Mouse (Mus musculus) left cerebral cortex, postnatal 10 days (tissue): ENCODE data around the gene Gm45717. TPM values are rescaled to one million over a fixed set of nuclear protein-coding genes. Genes with fewer than 3 reads are reported as not detected.

Source experiments
- DNase-seq, 2 experiments: peaks; one replicate each; pipeline ENCODE4 v3.0.0; 2021 to 2022; ENCODE audit warnings: low spot score in 2 of 2, mixed read lengths in 1 of 2; ENCODE audit errors: extremely low spot score in 1 of 2
- intact Hi-C: fragments of 180-260 bp; cut with DNase I; formaldehyde crosslinking; loops from one replicate; pipeline ENCODE4 v1.15.1; 2025
- total RNA-seq, 2 experiments: library from RNA; stranded (reverse); gene quantifications; 2 replicates each; pipeline ENCODE4 v1.2.3; 2021

Gene Gm45717
- total RNA-seq, 2 experiments from 2014 or later: not detected

DNA sequence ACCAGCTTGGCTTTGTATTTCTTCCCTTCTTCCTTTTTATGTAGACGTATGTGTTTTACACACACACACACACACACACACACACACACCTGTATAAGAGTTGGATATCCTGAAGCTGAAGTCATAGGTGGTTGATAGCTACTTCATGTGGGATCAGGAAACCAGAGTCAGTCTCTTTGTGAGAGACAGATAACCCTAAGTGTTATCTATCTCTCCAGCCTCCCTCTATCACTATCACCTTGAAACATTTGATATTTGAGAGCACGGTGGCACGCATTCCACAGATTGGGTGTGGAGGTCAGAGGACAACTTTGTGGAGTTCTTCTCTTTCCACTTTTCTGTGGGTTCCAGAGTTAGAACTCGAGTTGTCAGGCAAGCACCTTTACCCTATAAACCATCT, 35.8 kb downstream of the Gm45717 start:
- intact Hi-C loops: no loop called here

DNA sequence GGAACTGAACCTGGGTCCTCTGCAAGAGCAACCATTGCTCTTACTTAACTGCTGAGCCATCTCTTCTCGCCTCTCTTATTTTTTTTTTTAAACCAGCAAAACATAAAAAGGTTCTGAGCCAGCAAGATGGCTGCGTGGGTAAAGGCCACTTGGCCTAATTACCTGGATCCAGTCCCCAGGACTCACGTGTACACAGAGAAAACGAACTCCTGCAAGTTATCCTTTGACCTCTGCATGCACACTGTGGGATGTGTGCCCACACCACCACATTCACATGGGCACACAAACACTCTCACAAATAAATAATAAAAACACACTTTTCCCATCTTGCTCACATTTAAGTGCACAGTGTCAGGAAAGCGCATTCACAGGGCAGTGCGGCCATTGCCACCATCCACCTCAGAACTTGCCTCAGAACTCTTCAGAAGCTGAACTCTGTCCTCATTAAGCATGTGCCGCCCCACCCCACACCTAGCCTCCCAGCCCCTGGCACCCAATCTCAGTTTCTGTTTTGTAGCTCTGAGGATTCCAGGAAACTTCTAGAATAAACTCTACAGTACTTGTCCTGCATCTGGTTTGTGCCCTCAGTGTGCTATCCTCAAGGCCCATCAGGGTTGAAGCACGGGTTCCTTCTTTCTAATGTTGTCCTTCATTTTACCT, 41.6 kb downstream of the Gm45717 start:
- intact Hi-C loops: no loop called here
- no peak for DNase-seq

More for the DNA sequence above, 35.8 kb downstream of the Gm45717 start:
- no peak for DNase-seq

DNA sequence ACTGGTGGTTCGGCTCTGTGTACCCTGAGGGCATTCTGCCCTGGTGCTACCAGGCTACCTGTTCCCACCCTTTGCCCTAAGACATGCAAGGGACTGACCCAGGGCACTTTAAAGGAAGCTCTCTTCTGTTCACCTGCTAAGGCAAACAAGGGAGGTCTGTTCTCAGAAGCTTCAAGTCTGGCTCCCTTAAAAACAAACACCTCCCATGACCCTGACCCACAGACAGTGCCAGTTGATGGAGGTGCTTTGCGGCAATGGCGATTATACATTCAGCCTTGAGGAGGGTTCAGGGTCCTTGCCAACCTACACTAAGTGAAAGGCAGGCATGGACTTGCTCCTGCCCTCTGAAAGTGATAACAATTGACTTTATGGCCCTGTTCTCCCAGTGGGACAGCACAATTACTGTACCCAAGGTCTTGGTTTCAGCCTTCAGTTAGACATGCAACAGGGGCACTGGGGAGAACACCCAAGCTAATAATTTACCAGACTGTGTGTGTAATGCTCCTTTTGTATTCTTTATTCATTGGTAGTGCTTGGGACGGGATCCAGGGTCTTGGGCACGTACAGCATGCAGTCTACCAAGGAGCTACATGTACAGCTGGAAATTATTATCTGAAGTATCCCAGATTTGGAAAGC, 42.8 kb downstream of the Gm45717 start:
- intact Hi-C loops: no loop called here
- no peak for DNase-seq

DNA sequence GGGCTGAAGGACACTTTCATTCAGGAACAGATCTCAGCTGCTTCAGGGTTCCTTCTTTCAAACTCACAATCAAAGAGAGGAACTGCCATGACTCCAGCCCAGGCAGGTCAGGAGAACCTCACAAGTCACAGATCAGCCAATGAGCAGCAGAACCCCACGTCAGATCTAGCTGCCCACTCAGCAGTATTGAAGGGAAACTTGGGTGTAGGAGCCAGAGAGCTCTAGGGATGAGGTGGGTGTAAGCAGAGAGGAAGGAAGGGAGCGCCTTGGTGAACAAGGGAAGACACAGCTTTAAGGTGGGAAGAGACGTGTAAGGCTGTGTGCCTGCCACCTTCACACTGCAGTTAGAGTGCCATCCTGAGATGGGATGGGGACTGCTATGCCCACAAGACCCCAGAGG, 43.4 kb downstream of the Gm45717 start:
- no peak for DNase-seq
- intact Hi-C loops: no loop called here

DNA sequence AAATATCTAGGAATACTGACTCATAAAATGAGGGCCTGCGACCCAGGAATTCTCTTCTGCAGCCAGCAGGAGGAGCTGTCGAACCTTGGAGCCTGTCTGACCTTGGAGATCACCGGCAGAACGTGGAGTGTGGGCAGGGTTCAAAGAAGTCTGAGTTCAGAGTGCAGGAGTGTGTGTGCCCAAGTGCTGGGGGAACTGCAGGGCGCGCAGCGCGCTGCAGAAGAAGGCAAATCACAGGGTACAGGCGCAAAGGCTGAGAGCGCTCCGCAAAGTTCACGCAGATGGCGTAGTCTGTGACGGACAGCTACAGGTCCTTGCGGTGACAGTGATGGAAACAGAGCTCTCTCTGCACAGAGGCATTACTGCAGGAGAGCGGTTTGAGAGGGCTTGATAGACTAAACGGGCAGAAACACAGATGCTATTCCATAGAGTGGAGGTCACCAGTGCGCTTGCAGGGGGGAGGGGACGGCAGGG, 47.1 kb downstream of the Gm45717 start:
- intact Hi-C loops: loop anchor here (1.0 to 5.0 kb wide), 2 partner anchors 140 to 269 kb away; no protein-coding TSS in a partner anchor
- DNase-seq: peak; percentile 48 to 73

DNA sequence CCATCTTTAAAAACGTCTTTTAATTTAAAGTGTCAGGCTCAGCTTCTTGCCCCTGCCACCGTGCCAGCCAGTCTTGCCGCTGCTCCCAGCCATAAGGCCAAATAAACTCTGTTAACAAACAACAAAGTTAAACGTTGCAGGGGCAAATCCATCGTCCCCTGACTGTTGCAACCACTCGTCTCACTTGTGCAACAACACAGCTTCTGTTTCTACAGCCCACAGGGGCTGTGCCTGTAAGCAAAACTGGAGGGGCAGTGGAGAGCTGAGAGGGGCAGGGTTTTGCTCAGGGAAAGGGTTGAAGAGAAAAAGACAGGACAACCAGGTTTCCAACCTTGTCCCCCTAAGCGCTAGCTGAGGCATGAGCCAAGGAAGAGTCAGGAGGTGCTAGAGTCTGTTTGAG, 47.6 kb downstream of the Gm45717 start:
- intact Hi-C loops: loop anchor here (1.0 to 5.0 kb wide), 2 partner anchors 140 to 269 kb away; no protein-coding TSS in a partner anchor
- no peak for DNase-seq

DNA sequence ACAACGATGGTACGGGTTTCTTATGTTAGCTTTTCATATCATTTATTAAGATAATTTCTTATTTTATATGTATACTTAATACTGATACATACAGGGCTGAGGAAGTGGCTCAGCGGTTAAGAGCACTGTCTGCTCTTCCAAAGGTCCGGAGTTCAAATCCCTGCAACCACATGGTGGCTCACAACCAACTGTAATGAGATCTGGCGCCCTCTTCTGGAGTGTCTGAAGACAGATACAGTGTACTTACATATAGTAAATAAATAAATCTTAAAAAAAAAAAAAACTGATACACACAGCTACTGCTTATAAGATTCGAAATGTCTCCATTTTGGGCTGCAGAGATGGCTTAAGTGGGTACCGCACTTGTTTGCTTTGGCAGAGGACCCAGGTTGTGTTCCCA, 48.0 kb downstream of the Gm45717 start:
- DNase-seq: no peak
- intact Hi-C loops: loop anchor here (1.0 to 5.0 kb wide), 2 partner anchors 141 to 270 kb away; no protein-coding TSS in a partner anchor

DNA sequence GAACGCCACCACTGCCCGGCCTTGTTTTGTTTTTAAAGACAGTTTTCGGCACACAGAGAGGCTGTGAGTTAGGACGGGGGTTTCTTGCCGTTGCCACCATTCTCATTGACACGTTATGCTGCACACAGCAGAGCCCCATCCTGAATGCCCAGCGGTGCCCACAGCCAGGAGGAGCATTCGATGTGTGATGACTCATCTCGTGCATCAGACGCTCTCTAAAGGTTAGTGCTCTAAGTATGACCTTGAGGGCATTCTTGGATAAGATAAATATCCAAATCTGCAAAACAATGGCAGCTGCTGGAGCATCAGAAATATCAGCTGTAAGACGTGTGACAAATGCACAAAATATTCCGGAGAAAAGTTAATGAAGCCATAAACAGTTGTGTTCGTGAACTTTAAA, 48.6 kb downstream of the Gm45717 start:
- intact Hi-C loops: loop anchor here (5.0 kb wide), 1 partner anchor 270 kb away; no protein-coding TSS in a partner anchor
- no peak for DNase-seq

DNA sequence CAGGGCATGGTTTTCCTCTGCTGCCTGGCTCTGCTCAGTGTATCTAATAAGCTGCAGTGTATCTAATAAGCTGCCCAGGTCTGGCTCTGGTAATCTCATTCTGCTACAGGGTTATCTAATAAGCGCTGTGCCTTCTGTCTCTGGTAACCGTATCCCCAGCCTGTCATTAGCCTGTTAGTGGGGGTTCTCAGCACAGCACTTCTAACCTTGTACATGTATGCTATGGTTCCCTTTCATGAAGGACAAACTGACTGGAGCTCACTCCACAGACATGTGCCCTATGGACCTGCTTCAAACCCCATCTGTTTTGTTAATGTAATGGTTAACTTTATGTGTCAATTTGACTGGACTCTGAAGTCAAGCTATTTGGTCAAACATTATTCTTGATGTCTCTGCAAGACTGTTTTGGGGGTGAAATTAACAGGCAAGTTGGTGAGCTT, 50.1 kb downstream of the Gm45717 start:
- intact Hi-C loops: loop anchor here (5.0 kb wide), 1 partner anchor 272 kb away; no protein-coding TSS in a partner anchor

DNA sequence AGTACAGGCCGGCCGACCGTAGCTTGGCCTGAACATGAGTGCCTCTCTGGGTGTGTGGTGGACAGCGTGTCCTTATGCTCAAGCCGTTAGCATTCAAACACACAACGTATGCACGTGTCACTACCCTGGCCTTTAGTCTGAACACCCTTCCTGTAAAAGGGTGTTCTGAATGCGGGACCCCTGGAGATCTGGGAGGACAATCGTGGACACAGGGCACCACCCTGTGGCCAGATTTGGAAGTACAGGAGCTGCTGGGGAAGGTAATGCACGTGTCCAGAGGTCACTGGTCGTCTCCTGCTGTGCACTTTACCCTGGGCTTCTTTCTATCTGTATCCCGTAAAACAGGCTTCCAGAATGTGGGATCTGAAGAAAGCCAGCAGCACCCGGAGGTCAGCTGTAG, 52.5 kb downstream of the Gm45717 start:
- intact Hi-C loops: loop anchor here (2.0 kb wide), 1 partner anchor 58 kb away; the partner anchor contains the start of gene Scgb1c1
- peak; percentile 40 to 80 for DNase-seq

More for the DNA sequence above, 50.1 kb downstream of the Gm45717 start:
- DNase-seq: no peak

DNA sequence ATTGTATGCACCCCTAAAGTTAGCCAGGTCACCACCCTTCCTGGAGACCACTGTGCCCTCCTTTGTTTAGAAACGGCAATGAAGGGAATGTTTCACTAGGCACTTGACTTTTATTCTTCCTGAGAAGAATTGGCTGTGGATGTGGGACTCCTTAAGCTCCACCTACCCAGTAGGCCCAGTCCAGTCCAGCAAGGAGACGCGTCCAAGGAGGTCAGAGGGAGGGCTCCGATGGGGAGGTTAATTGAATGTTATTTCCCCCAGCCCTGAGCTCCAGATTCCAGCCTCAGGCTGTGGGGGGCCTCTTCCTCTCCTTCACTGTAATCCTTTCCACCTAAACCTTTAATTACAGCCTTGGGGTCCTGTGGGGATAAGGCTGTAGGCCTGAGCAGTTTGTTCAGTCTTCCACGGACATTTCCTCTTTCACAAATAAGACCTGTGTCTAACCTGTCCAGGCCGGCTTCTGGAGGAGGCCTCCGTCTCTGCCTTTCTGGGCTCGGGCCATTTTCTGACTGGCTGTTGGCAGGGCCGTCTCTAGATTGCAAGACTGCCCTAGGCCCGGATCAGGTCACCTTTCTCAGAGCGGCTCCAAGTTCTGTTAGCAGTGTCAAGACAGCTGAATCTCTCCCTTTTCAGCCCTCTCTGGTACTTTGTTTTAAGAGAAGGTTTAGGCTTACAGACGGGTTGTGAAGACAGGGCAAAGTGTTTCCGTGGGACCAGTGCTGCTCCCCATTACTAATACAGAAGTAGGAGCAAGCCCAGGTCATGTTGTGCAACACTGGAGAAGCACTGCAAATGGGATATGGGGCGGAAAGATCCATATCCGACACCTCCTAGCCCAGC, 53.5 kb downstream of the Gm45717 start:
- intact Hi-C loops: loop anchor here (2.0 kb wide), 1 partner anchor 57 kb away; the partner anchor contains the start of gene Scgb1c1

DNA sequence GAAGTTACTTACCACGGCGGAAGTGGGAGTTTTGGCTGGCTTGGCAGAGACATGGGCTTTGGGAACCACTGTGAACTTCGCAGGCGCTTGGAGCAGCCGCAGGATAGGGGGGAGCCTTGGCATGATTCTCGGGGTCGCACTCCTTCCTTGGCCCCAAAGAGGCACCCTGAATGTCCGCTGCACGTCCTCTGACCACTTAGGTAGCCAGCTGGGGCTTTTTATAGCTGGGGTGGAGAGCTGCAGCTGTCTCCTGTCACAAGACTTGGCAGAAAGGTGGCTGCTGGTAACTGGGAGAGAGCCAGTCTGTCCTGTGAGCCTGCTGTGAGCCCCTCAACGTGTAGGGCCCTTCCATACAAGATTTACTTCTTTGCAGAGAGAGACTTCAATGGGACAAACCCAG, 55.5 kb downstream of the Gm45717 start, which contains the start of gene Cox8b:
TSS of gene Cox8b (minus strand) at position 227 of the 400 bp plus-strand sequence.
- DNase-seq: no peak
- intact Hi-C loops: no loop called here

More for the DNA sequence above, 53.5 kb downstream of the Gm45717 start:
- DNase-seq: no peak

Other genes starting within 250 kb of the Gm45717 start
- gene Cyp2e1, start 192.2 kb downstream of the Gm45717 start, total RNA-seq: not detected
- gene Syce1, start 168.1 kb downstream of the Gm45717 start, total RNA-seq: under 1 TPM in 1 of 2 experiments, not detected in 1; 0.54 TPM
- gene Zfp941, start 133.8 kb downstream of the Gm45717 start, total RNA-seq: 10 to 100 TPM; 13.1 to 14.4 TPM
- gene Urah, start 120.9 kb downstream of the Gm45717 start, total RNA-seq: under 1 TPM in 1 of 2 experiments, not detected in 1; 0.69 TPM
- gene Scgb1c1, start 110.4 kb downstream of the Gm45717 start, total RNA-seq: not detected
- gene Odf3, start 108.1 kb downstream of the Gm45717 start, total RNA-seq: not detected
- gene Gm45785, start 99.6 kb downstream of the Gm45717 start, total RNA-seq: 1 to 10 TPM in 1 of 2 experiments, under 1 TPM in 1; 0.89 to 1.1 TPM
- gene Ric8a, start 99.0 kb downstream of the Gm45717 start, total RNA-seq: 10 to 100 TPM; 92.0 to 93.3 TPM
- gene Bet1l, start 98.4 kb downstream of the Gm45717 start, total RNA-seq: 10 to 100 TPM; 24.4 to 25.1 TPM
- 100 to 1,000 TPM; 144 to 153 TPM for gene Psmd13, start 74.0 kb downstream of the Gm45717 start, total RNA-seq
- gene Sirt3, start 73.6 kb downstream of the Gm45717 start, total RNA-seq: 10 to 100 TPM; 52.5 to 53.0 TPM
- not detected for gene Cox8b, start 55.5 kb downstream of the Gm45717 start, total RNA-seq
- under 1 TPM; 0.39 to 0.67 TPM for gene Nlrp6, start 35.0 kb downstream of the Gm45717 start, total RNA-seq
- 1 to 10 TPM; 2.4 to 3.9 TPM for gene Pgghg, start 14.5 kb downstream of the Gm45717 start, total RNA-seq
- not detected for gene Ifitm5, start 5.6 kb downstream of the Gm45717 start, total RNA-seq
- 10 to 100 TPM; 18.0 to 20.0 TPM for gene Ifitm2, start 50 bp upstream of the Gm45717 start, total RNA-seq
- gene Ifitm1, start 11.3 kb upstream of the Gm45717 start, total RNA-seq: 1 to 10 TPM; 3.2 to 3.3 TPM
- gene Ifitm3, start 54.8 kb upstream of the Gm45717 start, total RNA-seq: 1 to 10 TPM; 7.8 to 8.6 TPM
- not detected for gene Ifitm6, start 62.0 kb upstream of the Gm45717 start, total RNA-seq
- not detected for gene Gm17387, start 73.2 kb upstream of the Gm45717 start, total RNA-seq
- 100 to 1,000 TPM; 107 to 110 TPM for gene B4galnt4, start 105.2 kb upstream of the Gm45717 start, total RNA-seq
- not detected for gene Pkp3, start 122.3 kb upstream of the Gm45717 start, total RNA-seq
- gene Sigirr, start 144.6 kb upstream of the Gm45717 start, total RNA-seq: 1 to 10 TPM; 2.3 to 2.8 TPM
- not detected for gene Ano9, start 161.9 kb upstream of the Gm45717 start, total RNA-seq
- 10 to 100 TPM; 48.4 to 54.0 TPM for gene Ptdss2, start 166.4 kb upstream of the Gm45717 start, total RNA-seq
- 10 to 100 TPM; 20.8 TPM for gene Rnh1, start 216.9 kb upstream of the Gm45717 start, total RNA-seq
- 100 to 1,000 TPM; 246 to 262 TPM for gene Hras, start 238.1 kb upstream of the Gm45717 start, total RNA-seq
- gene Lrrc56, start 238.2 kb upstream of the Gm45717 start, total RNA-seq: 1 to 10 TPM; 4.7 to 4.9 TPM